Mouse (Mus musculus) bone marrow, adult 2 months (tissue): ENCODE measurements at regions not wholly inside any gene's neighbourhood (a gene's known extent, or its start where the extent isn't known, plus 50 kb on each side); places are given as distances from the start of the nearest gene placed in this dataset.

Experiments used
- H3K27ac ChIP-seq: fragments of 200-500 bp; 2 replicates; pipeline ENCODE4 v1.5.1; 2012; ENCODE audit warnings: low read depth, mild to moderate bottlenecking, control low read depth, inconsistent platforms, low read length; ENCODE audit not compliant: control insufficient read depth, poor library complexity, insufficient read depth
- H3K4me1 ChIP-seq: fragments of 200-500 bp; 2 replicates; pipeline ENCODE4 v1.6.1; 2011; ENCODE audit warnings: low read length; ENCODE audit not compliant: control insufficient read depth, insufficient read depth
- H3K4me3 ChIP-seq: fragments of 200-500 bp; replicated peaks from 2 replicates; pipeline ENCODE3; 2011; ENCODE audit warnings: mild to moderate bottlenecking, low read depth, low read length, control low read depth; ENCODE audit not compliant: control insufficient read depth
- CTCF ChIP-seq: fragments of 200-500 bp; IDR thresholded peaks from 2 replicates; pipeline ENCODE4 v1.5.1; 2011; ENCODE audit warnings: low read length, control low read depth; ENCODE audit not compliant: control insufficient read depth, insufficient read depth
- POLR2A ChIP-seq: fragments of 200-500 bp; IDR thresholded peaks from 2 replicates; pipeline ENCODE4 v1.6.1; 2011; ENCODE audit warnings: low read depth, mild to moderate bottlenecking, control low read depth, low read length, borderline replicate concordance; ENCODE audit not compliant: control insufficient read depth
- WGBS: fragments of 180-500 bp; shearing (Covaris S2); methylation state at CpG from one replicate; pipeline ENCODE4 v1.1.7; 2018; 5-methylcytosine and 5-hydroxymethylcytosine counted together

DNA sequence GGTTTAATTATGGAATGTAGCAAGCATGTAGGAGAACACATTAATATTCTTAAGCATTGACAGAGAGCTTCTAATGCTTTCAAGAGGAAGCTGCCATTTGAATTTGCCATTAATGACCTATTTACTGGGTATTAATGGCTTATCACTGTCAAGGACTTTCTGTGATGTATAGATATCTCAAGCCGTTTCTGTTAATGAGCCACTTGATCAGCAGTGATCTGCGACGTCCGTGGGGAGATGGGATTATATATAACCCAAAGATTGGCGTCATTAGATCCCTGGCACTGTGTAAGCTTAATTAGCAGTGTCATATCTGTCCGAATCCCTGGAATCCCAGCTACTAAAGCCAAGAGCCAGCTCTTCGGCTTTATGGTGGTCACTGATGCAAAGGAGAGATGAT lies 257.4 kb downstream of the Plk2 start:
- H3K27ac ChIP-seq, result no peak overlapping the region
- WGBS, result 84% methylated on average over 7 of the region's 7 CpGs
- H3K4me3 ChIP-seq, result no peak overlapping the region
- no peak for TF ChIP-seq POLR2A
- TF ChIP-seq CTCF, result no peak
- no peaks in the 10 kb centered on the region for H3K4me1 ChIP-seq

GRCm38 (mm10) chr13:110665073-110665800 lies 270.4 kb downstream of the Plk2 start:
- 79% methylated on average over 2 of the region's 2 CpGs for WGBS
- Histone ChIP-seq H3K4me1 (no peaks in the 10 kb centered on the region), H3K4me3 (no peak overlapping the region), H3K27ac (no peak overlapping the region)
- no peak for TF ChIP-seq CTCF
- no peak for TF ChIP-seq POLR2A

GRCm38 (mm10) chr13:110667276-110667956 lies 272.6 kb downstream of the Plk2 start:
- 80% methylated on average over 7 of the region's 7 CpGs for WGBS
- Histone ChIP-seq H3K4me3 (no peak overlapping the region), H3K4me1 (no peaks in the 10 kb centered on the region), H3K27ac (no peak overlapping the region)
- no peak for TF ChIP-seq CTCF
- TF ChIP-seq POLR2A, result no peak

DNA sequence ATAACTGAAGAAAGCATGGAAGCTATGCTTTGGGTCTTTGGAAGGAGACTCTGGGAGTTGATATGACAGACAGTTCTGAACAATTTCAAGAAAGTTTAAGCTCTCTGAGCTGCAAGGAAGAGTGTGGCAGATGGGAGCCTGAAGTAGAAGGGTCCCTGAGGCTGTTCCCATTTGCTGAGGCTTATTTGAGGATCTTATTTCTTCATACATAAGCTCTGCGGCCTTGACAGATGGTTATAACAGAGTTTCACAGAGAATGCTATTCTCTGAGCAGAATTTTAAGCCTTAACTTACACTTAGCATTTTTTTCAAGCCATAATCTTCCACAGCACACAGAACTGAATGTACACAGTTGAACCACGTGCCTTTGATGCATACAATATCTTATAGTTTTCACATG lies 278.7 kb downstream of the Plk2 start:
- no peak overlapping the region for H3K4me3 ChIP-seq
- WGBS, result 78% methylated on average over 2 of the region's 2 CpGs
- H3K4me1 ChIP-seq, result no peaks in the 10 kb centered on the region
- no peak for TF ChIP-seq CTCF
- TF ChIP-seq POLR2A, result no peak
- H3K27ac ChIP-seq, result no peak overlapping the region

DNA sequence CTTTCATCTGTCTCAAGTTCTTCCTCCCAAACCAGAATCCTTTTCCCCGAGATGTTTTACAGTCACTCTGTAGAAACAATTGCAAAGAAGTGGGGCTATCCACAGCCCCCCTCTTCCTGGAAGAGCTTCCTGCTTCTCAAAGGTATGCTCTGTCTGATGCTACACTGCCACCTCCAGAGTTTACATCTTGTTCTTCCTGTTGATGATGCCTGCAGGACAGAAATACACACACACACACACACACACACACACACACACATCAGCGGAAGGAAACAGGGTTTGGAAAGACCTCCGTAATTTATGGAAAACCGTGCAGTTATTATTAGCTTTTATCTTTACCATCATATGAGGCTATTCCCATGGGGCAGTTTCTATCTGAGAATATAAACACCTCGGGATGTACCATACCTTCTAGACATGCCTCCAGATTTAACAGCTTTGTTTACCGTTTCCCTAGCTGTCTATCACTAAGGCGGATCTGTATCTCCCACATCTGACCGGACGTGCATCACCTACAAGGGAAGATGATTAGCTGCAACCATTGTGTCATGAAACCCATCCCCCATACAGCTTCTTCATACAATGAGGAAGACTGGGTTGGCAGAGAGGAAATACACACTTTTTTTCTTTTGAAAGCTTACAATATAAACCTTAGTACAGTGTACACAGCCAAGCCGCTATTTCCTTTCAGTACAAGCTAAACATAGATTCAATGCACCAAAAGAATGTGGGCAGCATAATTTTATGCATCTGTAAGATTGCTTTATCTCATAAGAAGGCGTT lies 288.6 kb downstream of the Plk2 start:
- Histone ChIP-seq H3K27ac (no peak overlapping the region), H3K4me1 (no peaks in the 10 kb centered on the region)
- 43% methylated on average over 11 of the region's 11 CpGs for WGBS

DNA sequence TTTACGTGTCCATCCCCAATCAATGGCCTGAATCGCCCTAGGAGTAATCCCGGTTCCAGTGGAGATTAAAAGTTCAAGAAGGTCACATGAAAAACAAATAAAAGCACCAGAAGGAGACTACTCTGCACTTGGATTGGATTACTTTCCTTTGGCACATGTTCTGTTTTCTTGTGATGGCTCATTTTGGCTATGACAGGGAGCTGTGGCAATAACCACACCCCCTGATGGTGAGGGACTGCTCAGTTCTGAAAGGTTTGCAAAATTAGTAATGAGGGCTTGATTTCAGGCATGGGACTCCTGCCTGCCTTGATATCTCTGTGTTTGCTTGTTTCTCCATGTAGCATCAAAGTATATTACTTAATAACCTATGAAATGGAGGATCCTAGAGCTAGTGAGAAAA lies 293.9 kb downstream of the Plk2 start:
- WGBS, result 90% methylated on average over 3 of the region's 3 CpGs
- H3K4me3 ChIP-seq, result no peak overlapping the region
- H3K4me1 ChIP-seq, result no peaks in the 10 kb centered on the region
- TF ChIP-seq POLR2A (no peak), CTCF (no peak)
- H3K27ac ChIP-seq, result no peak overlapping the region

More for the DNA sequence above, 288.6 kb downstream of the Plk2 start:
- TF ChIP-seq CTCF, result no peak
- no peak for TF ChIP-seq POLR2A
- H3K4me3 ChIP-seq, result no peak overlapping the region

DNA sequence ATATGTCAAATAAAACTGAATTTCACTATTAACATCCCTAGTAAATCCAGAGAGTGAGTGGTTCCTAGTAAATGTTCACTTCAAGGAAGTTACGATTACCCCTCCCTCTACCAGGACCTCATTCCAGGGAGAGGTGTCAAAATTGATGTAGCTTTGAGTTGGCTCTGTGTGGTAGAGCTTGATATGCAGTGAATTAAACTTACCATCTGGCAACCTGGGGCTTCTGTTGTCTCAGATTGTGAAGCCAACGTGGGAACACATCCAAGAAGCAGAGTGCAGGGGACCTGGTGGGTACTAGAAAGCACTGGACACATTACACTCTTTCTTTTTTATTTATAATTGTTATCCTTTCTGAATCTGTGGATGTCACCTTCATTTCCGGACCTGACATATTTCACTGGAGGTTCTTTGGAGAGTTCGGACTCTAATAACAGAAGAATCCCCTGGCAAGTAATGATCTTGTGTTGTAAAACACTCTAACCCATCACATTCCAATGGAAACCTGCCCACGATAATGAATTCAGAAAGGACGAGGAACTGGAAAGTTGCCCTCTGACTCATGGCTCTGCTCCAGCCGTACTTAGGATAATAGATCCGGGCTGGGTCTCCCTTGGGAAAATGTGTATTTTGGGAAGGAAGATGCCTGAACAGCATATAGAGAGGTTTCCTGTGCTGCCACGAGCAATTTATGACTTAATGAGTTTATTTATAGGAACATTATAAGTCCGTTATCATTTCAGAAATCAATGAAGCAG lies 295.8 kb downstream of the Plk2 start:
- Histone ChIP-seq H3K27ac (no peak overlapping the region), H3K4me1 (no peaks in the 10 kb centered on the region), H3K4me3 (no peak overlapping the region)
- no peak for TF ChIP-seq POLR2A
- no peak for TF ChIP-seq CTCF
- 67% methylated on average over 10 of the region's 10 CpGs for WGBS

DNA sequence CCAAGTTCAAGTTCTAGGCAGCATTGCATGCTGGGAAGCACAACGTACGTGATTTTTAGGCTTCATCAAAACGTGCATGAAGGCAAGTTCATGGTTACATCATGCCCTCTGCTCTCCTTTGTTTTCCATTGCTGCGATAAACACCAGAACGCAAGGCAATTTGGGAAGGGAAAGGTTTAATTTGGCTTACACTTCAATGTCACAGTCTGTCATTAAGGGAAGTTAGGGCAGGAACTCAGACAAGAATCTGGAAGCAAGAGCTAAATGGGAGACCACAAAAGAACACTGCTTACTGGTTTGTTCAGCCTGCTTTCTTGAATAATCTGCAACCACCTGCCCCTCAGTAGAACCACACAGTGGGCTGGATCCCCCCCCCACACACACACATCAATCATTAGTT lies 297.9 kb downstream of the Plk2 start:
- Histone ChIP-seq H3K4me3 (no peak overlapping the region), H3K27ac (no peak overlapping the region), H3K4me1 (no peaks in the 10 kb centered on the region)
- WGBS, result 73% methylated on average over 5 of the region's 5 CpGs
- no peak for TF ChIP-seq POLR2A
